In genomic region chr11:120262356-120262901, GRCm38 (mm10) we compare ENCODE assay signal across 8 mouse cellular contexts. TPM values are rescaled to one million over a fixed set of nuclear protein-coding genes. Genes with fewer than 3 reads are reported as not detected.
A peak's percentile ranks its signal among the peaks of the same experiment; 100 is the strongest.
DNase-seq lines count a peak whose midpoint lies in the region; ATAC-seq and TF ChIP-seq lines count a peak whose summit lies in the region.

No protein-coding gene starts in this region.

- no peaks in the 10 kb centered on the region; the same call in 1 of the 2 replicates for H3K36me3 ChIP-seq in intestine, postnatal 0 days (ENCODE audit: control insufficient read depth, insufficient read depth)
- no peaks in the 10 kb centered on the region for H3K36me3 ChIP-seq in limb, embryonic 15.5 days
- no peaks in the 10 kb centered on the region for H3K36me3 ChIP-seq in midbrain, embryonic 16.5 days (ENCODE audit: control insufficient read depth, insufficient read depth, low read length)

- intact Hi-C loops in gastrocnemius, postnatal 36 days (cut with DNase I): no loop called here

- H3K9ac ChIP-seq in intestine, postnatal 0 days (ENCODE audit: low read depth, low read length): no peak overlapping the region
- no peak overlapping the region for H3K9ac ChIP-seq in limb, embryonic 15.5 days
- H3K9ac ChIP-seq in midbrain, embryonic 16.5 days (ENCODE audit: low read depth, low read length): no peak overlapping the region

- peaks cover 9% of the 10 kb centered on the region; the same call in 1 of the 2 replicates for H3K4me1 ChIP-seq in intestine, postnatal 0 days (replicated peaks; ENCODE audit: control insufficient read depth, insufficient read depth, low read length)
- H3K4me1 ChIP-seq in limb, embryonic 15.5 days: peaks cover 97% of the 10 kb centered on the region
- H3K4me1 ChIP-seq in midbrain, embryonic 16.5 days (ENCODE audit: control insufficient read depth, insufficient read depth, low read length): peaks cover 49% of the 10 kb centered on the region

- ATAC-seq in intestine, postnatal 0 days: no peak
- ATAC-seq in limb, embryonic 15.5 days (ENCODE audit: insufficient number of reproducible peaks, low FRiP score, low TSS enrichment, low read depth): 0 out of 2 replicates have a peak, but pooled peaks have one; percentile 4
- ATAC-seq in midbrain, embryonic 16.5 days: peak; percentile 62

- no peak overlapping the region for H3K4me2 ChIP-seq in intestine, postnatal 0 days (replicated peaks; ENCODE audit: low read depth)
- peak overlapping the region; percentile 37 for H3K4me2 ChIP-seq in limb, embryonic 15.5 days
- no peak overlapping the region for H3K4me2 ChIP-seq in midbrain, embryonic 16.5 days (ENCODE audit: low read length)

- H3K27me3 ChIP-seq in intestine, postnatal 0 days (replicated peaks; ENCODE audit: control insufficient read depth, insufficient read depth, low read length): no peaks in the 10 kb centered on the region
- H3K27me3 ChIP-seq in limb, embryonic 15.5 days: peaks cover 9% of the 10 kb centered on the region; the same call in 1 of the 2 replicates
- no peaks in the 10 kb centered on the region for H3K27me3 ChIP-seq in midbrain, embryonic 16.5 days (ENCODE audit: control insufficient read depth, insufficient read depth, low read depth, low read length)

- DNase-seq in heart, adult 11 months: peak; percentile 99
- no peak for DNase-seq in heart, adult 8-10 months (ENCODE audit: low spot score)
- DNase-seq in cerebellum, postnatal 36 days: peak; percentile 74 to 76
- peak; percentile 68 to 78 for DNase-seq in gastrocnemius, postnatal 36 days
- DNase-seq in spleen, postnatal 4 days (ENCODE audit: low spot score in 2 of 2): peak; percentile 68 to 83

- no peak overlapping the region for H3K27ac ChIP-seq in intestine, postnatal 0 days (ENCODE audit: low read depth, low read length)
- peak overlapping the region; percentile 85 for H3K27ac ChIP-seq in limb, embryonic 15.5 days
- H3K27ac ChIP-seq in midbrain, embryonic 16.5 days (ENCODE audit: low read length): peak overlapping the region; percentile 65

- WGBS in intestine, postnatal 0 days: 29% methylated on average over 8 of the region's 8 CpGs
- 22% methylated on average over 8 of the region's 8 CpGs for WGBS in limb, embryonic 15.5 days
- 27% methylated on average over 8 of the region's 8 CpGs for WGBS in midbrain, embryonic 16.5 days

- H3K9me3 ChIP-seq in intestine, postnatal 0 days (ENCODE audit: control insufficient read depth): no peaks in the 10 kb centered on the region
- H3K9me3 ChIP-seq in limb, embryonic 15.5 days: no peaks in the 10 kb centered on the region
- no peaks in the 10 kb centered on the region for H3K9me3 ChIP-seq in midbrain, embryonic 16.5 days (replicated peaks; ENCODE audit: control insufficient read depth, low read length, poor library complexity, severe bottlenecking)

- TF ChIP-seq CTCF in intestine, postnatal 0 days (IDR thresholded peaks at IDR 0.05; ENCODE audit: low read depth): peak; percentile 78

- no peak overlapping the region for H3K4me3 ChIP-seq in intestine, postnatal 0 days (ENCODE audit: low read depth, low read length)
- no peak overlapping the region for H3K4me3 ChIP-seq in limb, embryonic 15.5 days
- H3K4me3 ChIP-seq in midbrain, embryonic 16.5 days (ENCODE audit: low read depth, low read length): no peak overlapping the region

RNA-seq across cellular contexts. Expression of gene Bahcc1, which starts 29.7 kb away (rescaled TPM):
- 10 to 100 TPM in 2 of 4 experiments, 1 to 10 TPM in 2; 6.2 to 12.6 (median 9.3) TPM for total RNA-seq in heart, adult 8-10 months (2022)
- 1 to 10 TPM; 2.3 to 4.1 TPM for total RNA-seq in gastrocnemius, postnatal 36 days (2021)
- polyA plus RNA-seq in intestine, postnatal 0 days (2015; fragmentation: Nextera tagmentation; extraction: Ambion mirVana): 3.1 and 4.2 TPM in 2 replicates
- polyA plus RNA-seq in limb, embryonic 15.5 days (2015; fragmentation: Nextera tagmentation; extraction: Ambion mirVana): 5.8 and 6.7 TPM in 2 replicates
- polyA plus RNA-seq in midbrain, embryonic 16.5 days (2015; fragmentation: Nextera tagmentation; extraction: Ambion mirVana): 9.7 and 13.7 TPM in 2 replicates
